Mouse (Mus musculus): ENCODE data around the gene 1700109H08Rik. TPM values are rescaled to one million over a fixed set of nuclear protein-coding genes. Genes with fewer than 3 reads are reported as not detected.
"Not testable (repeated sequence)": the region's sequence is repeated elsewhere in the genome, so short reads cannot be mapped to it uniquely, and the experiment has no call there.

1700109H08Rik gene
- polyA plus RNA-seq, 1 experiment from 2014 or later: 1.6 TPM

DNA sequence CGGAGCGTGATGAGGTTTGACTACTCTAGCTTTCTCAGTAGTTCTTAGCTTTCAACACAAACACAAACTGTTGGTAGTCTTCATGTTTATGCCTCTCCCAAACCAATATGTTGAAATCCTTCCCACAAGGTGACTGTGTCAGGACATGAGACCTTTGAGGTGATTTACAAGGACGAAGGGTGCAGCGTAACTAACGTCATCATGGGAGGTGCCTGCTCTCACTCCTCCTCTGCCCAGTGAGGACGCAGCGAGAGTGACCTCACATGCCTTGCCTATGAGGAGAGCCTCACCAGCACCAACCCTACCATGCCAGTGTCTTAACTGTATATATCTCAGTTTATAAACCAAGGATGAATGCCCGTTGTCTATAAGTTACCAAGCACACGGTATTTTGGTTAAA lies 35.7 kb downstream of the 1700109H08Rik start:
- Histone ChIP-seq H3K4me1 (no peaks in the 10 kb centered on the region), H3K9ac (no peak overlapping the region), H3K9me3 (replicated peaks) (no peaks in the 10 kb centered on the region), H3K36me3 (peaks cover 27% of the 10 kb centered on the region), H3K27me3 (replicated peaks) (no peaks in the 10 kb centered on the region), H3K27ac (no peak overlapping the region), H3K4me2 (no peak overlapping the region), H3K4me3 (no peak overlapping the region)
- WGBS (ENCODE audit: insufficient replicate concordance): 85% methylated on average over 9 of the region's 9 CpGs
- ATAC-seq: no peak

DNA sequence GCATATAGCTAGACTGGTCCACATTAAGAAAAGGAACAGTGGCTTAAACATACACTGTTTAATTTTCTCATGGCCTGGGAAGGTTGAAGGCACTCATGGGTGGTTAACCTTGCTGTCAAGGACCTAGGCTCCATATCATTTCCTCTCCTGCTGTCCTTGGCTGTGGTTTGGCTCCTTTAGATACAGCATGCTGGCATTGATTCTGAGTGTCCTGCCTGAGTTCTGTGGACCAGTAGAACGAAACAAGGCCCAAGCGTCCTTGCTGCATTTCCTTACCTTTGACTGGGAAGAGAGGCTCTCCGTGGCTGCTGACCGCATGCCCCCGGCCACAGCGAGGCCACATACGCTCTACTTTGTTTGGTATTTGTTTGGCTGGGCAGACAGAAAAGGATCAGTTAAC lies 37.9 kb downstream of the 1700109H08Rik start:
- Histone ChIP-seq H3K27ac (no peak overlapping the region), H3K27me3 (replicated peaks) (no peaks in the 10 kb centered on the region), H3K9me3 (replicated peaks) (no peaks in the 10 kb centered on the region), H3K36me3 (peaks cover 35% of the 10 kb centered on the region), H3K9ac (no peak overlapping the region), H3K4me3 (no peak overlapping the region), H3K4me1 (no peaks in the 10 kb centered on the region), H3K4me2 (no peak overlapping the region)
- ATAC-seq: no peak
- 86% methylated on average over 7 of the region's 7 CpGs for WGBS (ENCODE audit: insufficient replicate concordance)

DNA sequence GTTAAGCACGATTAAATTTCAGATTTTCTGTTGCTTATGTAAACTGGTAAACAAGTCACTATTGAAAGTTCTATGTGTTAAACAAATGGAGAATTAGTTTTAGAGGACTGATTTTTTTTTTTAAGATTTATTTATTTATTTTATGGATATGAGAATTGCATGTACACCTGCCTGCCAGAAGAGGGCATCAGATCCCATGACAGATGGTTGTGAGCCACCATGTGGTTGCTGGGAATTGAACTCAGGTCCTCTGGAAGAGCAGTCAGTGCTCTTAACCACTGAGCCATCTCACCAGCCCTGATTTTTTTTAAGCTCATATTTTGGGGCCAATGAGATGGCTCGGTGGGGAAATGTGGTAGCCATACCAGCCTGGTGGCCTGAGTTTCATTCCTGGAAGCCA lies 40.5 kb downstream of the 1700109H08Rik start:
- H3K4me2 ChIP-seq; H3K9ac ChIP-seq; H3K27ac ChIP-seq; H3K9me3 ChIP-seq (replicated peaks); H3K27me3 ChIP-seq (replicated peaks); H3K4me3 ChIP-seq; ATAC-seq; H3K4me1 ChIP-seq: not testable (repeated sequence)
- peaks cover 26% of the 10 kb centered on the region for H3K36me3 ChIP-seq
- 77% methylated on average over 2 of the region's 2 CpGs for WGBS (ENCODE audit: insufficient replicate concordance)

DNA sequence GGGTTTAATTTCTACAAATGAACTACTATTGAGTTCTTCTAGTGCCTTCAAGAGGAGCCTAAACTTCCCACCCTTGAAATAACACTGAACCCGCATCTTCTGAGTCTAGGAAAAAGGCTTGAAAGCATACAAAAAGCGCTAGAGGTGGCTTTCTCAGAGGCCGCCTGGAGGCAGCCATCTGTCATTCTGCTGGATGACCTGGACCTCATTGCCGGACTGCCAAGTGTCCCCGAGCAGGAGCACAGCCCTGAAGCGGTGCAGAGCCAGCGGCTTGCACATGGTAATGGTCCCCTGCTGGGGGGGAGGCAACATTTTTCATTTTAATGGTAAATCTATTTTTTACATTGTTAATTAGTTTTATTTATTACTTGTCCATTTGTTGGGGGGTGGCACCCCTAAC lies 49.1 kb downstream of the 1700109H08Rik start:
- Histone ChIP-seq H3K9me3 (replicated peaks) (no peaks in the 10 kb centered on the region), H3K27me3 (replicated peaks) (no peaks in the 10 kb centered on the region), H3K9ac (no peak overlapping the region), H3K4me2 (no peak overlapping the region), H3K36me3 (peaks cover 40% of the 10 kb centered on the region), H3K4me1 (no peaks in the 10 kb centered on the region), H3K4me3 (no peak overlapping the region), H3K27ac (no peak overlapping the region)
- ATAC-seq: no peak
- WGBS (ENCODE audit: insufficient replicate concordance): 79% methylated on average over 7 of the region's 7 CpGs

DNA sequence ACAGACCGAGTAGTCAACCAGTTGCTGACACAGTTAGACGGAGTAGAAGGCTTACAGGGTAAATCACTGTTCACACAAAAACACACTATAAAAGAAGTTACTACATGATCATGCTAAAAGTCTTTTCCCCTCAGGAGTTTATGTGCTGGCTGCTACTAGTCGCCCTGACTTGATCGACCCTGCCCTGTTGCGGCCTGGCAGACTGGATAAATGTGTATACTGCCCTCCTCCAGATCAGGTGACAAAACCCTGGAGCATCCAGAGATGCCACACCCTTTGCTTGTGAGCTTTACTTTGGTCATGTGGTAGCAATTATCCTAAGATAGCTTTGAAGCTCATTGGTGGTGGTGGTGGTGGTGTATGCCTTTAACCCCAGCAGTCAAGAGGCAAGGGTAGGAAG lies 58.7 kb downstream of the 1700109H08Rik start:
- WGBS (ENCODE audit: insufficient replicate concordance): 84% methylated on average over 5 of the region's 5 CpGs

DNA sequence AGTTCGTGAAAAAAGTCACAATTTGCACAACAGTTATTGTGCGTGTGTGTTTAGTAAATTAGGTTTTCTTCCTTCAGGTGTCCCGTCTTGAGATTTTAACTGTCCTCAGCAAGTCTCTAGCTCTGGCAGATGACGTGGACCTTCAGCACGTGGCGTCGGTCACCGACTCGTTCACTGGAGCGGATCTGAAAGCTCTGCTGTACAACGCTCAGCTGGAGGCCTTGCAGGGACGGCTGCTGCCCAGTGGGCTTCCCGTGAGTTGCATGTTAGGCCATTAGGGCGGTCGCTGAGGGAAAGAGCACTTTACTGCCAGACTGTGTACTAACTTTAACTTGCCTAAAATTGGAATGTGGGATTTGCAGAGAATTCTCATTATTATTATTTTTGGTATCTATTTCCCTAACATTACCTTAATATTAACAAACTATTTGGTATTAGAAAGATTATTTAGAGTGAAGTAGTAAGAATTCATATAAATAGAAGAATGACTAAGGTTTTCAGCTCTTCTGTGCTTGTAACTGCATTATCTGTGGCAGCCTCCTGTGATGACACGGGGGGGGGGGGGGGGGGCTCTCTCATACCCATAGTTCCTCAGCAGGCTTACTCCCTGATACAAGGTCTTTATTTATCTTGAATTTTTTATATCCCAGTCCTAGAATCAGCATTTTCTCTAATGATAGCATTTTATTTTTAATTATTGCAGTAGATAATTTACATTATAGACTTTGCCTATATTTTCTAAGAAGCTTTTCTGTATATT lies 60.3 kb downstream of the 1700109H08Rik start:
- no peak overlapping the region for H3K27ac ChIP-seq
- ATAC-seq: peak; percentile 50; the same call in 1 of the 2 replicates
- no peak overlapping the region for H3K9ac ChIP-seq
- no peak overlapping the region for H3K4me3 ChIP-seq
- H3K27me3 ChIP-seq (replicated peaks): no peaks in the 10 kb centered on the region
- peaks cover 21% of the 10 kb centered on the region for H3K4me1 ChIP-seq
- peaks cover 26% of the 10 kb centered on the region; the same call in 1 of the 2 replicates for H3K36me3 ChIP-seq
- no peaks in the 10 kb centered on the region for H3K9me3 ChIP-seq (replicated peaks)
- no peak overlapping the region for H3K4me2 ChIP-seq
- WGBS (ENCODE audit: insufficient replicate concordance): 72% methylated on average over 16 of the region's 16 CpGs

More for the DNA sequence above, 58.7 kb downstream of the 1700109H08Rik start:
- Histone ChIP-seq H3K4me1 (peaks cover 21% of the 10 kb centered on the region), H3K9ac (no peak overlapping the region), H3K27me3 (replicated peaks) (no peaks in the 10 kb centered on the region), H3K4me3 (no peak overlapping the region), H3K36me3 (peaks cover 24% of the 10 kb centered on the region), H3K27ac (no peak overlapping the region), H3K4me2 (no peak overlapping the region), H3K9me3 (replicated peaks) (no peaks in the 10 kb centered on the region)
- ATAC-seq: no peak

DNA sequence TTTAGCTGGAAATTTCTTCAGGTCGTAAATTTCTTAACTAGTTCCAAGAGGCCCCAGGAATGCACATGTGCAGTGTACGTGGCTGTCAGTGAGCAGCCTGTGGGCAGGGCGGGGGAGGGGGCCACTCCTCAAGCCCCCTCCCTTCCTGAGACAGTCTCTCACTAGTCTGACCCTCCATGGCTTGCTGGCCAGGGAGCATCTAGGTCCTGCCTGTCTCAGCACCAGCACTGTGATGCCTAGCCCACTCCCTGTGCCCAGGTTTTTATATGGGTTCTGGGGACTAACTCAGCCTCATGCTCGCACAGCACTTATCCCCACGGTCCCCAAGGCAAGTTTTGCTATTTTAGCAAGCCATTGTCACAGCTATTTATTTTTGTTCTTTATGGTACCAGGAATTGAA lies 60.9 kb downstream of the 1700109H08Rik start:
- H3K4me3 ChIP-seq: no peak overlapping the region
- no peaks in the 10 kb centered on the region for H3K27me3 ChIP-seq (replicated peaks)
- no peak overlapping the region for H3K9ac ChIP-seq
- 70% methylated on average over 5 of the region's 5 CpGs for WGBS (ENCODE audit: insufficient replicate concordance)
- no peak overlapping the region for H3K4me2 ChIP-seq
- no peaks in the 10 kb centered on the region for H3K9me3 ChIP-seq (replicated peaks)
- peak; percentile 40; the same call in 1 of the 2 replicates for ATAC-seq
- peaks cover 21% of the 10 kb centered on the region for H3K4me1 ChIP-seq
- H3K36me3 ChIP-seq: peaks cover 26% of the 10 kb centered on the region; the same call in 1 of the 2 replicates
- H3K27ac ChIP-seq: no peak overlapping the region

DNA sequence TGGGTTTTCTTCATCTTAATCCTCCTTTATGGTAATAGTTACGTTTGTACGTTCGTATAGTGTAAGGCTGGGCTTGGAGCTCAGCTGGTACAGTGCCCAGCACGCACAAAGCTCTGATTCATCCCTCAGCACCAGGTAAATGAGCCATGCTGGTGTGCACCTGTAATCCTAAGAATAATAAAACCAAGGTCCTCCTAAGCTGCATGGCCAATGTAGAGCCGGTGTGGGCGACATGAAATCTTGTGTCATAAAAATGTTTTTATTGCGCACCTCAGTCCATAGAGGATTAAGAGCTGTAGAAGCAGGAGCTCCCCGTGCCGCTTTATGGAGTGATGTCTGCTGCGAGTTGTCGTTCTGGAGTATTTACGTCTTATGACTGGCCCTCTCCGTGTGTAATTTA lies 61.9 kb downstream of the 1700109H08Rik start:
- Histone ChIP-seq H3K27me3 (replicated peaks) (no peaks in the 10 kb centered on the region), H3K27ac (no peak overlapping the region), H3K36me3 (peaks cover 26% of the 10 kb centered on the region; the same call in 1 of the 2 replicates), H3K4me2 (no peak overlapping the region), H3K9ac (no peak overlapping the region), H3K9me3 (replicated peaks) (no peaks in the 10 kb centered on the region), H3K4me3 (no peak overlapping the region), H3K4me1 (peaks cover 21% of the 10 kb centered on the region)
- 89% methylated on average over 13 of the region's 13 CpGs for WGBS (ENCODE audit: insufficient replicate concordance)
- no peak for ATAC-seq

DNA sequence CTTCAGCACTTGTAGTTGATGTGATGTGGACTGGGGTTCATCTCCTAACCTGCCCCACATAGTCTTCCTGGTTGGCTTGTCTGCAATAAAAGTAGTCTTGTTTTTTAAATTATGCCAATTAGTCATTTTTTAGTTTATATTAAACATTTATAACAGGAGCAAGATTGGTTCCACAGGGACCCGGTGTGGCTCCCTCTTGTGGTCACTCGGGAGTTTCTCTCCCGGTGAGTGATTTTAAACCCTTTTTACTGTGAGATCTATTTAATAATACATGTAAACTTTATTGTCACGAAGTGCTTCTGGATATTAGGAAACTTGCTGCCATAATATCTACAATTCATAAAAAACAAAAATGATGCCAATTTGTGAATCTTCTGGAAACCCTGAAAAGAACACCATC lies 62.6 kb downstream of the 1700109H08Rik start:
- 64% methylated on average over 4 of the region's 4 CpGs for WGBS (ENCODE audit: insufficient replicate concordance)
- no peak overlapping the region for H3K27ac ChIP-seq
- no peak overlapping the region for H3K4me3 ChIP-seq
- H3K9ac ChIP-seq: no peak overlapping the region
- peaks cover 26% of the 10 kb centered on the region; the same call in 1 of the 2 replicates for H3K36me3 ChIP-seq
- H3K9me3 ChIP-seq (replicated peaks): no peaks in the 10 kb centered on the region
- no peak for ATAC-seq
- H3K4me1 ChIP-seq: peaks cover 21% of the 10 kb centered on the region
- no peaks in the 10 kb centered on the region for H3K27me3 ChIP-seq (replicated peaks)
- H3K4me2 ChIP-seq: no peak overlapping the region

Other genes with a start within 250 kb of the 1700109H08Rik start
- gene Cdk6, start 230.1 kb upstream of the 1700109H08Rik start, polyA plus RNA-seq (2016; fragmentation: Nextera tagmentation; extraction: Ambion mirVana): 35.1 and 40.1 TPM in 2 replicates
- 16.1 and 17.4 TPM in 2 replicates for gene Fam133b, start 27.7 kb upstream of the 1700109H08Rik start, polyA plus RNA-seq (2016; fragmentation: Nextera tagmentation; extraction: Ambion mirVana)
- 6.9 and 7.3 TPM in 2 replicates for gene Pex1, start 24.5 kb downstream of the 1700109H08Rik start, polyA plus RNA-seq (2016; fragmentation: Nextera tagmentation; extraction: Ambion mirVana)
- 8.4 and 9.0 TPM in 2 replicates for gene Rbm48, start 25.0 kb downstream of the 1700109H08Rik start, polyA plus RNA-seq (2016; fragmentation: Nextera tagmentation; extraction: Ambion mirVana)
- not detected in 2 replicates for gene Tmbim7, start 79.6 kb downstream of the 1700109H08Rik start, polyA plus RNA-seq (2016; fragmentation: Nextera tagmentation; extraction: Ambion mirVana)
- 43.2 TPM in 2 replicates for gene Gatad1, start 85.6 kb downstream of the 1700109H08Rik start, polyA plus RNA-seq (2016; fragmentation: Nextera tagmentation; extraction: Ambion mirVana)
- 9.8 and 10.0 TPM in 2 replicates for gene Ankib1, start 231.4 kb downstream of the 1700109H08Rik start, polyA plus RNA-seq (2016; fragmentation: Nextera tagmentation; extraction: Ambion mirVana)
- gene Krit1, start 231.6 kb downstream of the 1700109H08Rik start, polyA plus RNA-seq (2016; fragmentation: Nextera tagmentation; extraction: Ambion mirVana): 31.8 and 33.3 TPM in 2 replicates